Mouse (Mus musculus) B cell, adult 62 days (primary cell): Measurements from ENCODE around the gene Slk. TPM values are rescaled to one million over a fixed set of nuclear protein-coding genes. Genes with fewer than 3 reads are reported as not detected.

Experiments
- total RNA-seq: library from RNA; stranded (reverse); gene quantifications from 4 replicates; pipeline ENCODE4 v1.2.4, GENCODE M21; 2023

Gene Slk
- total RNA-seq, result 37.0 to 43.6 TPM (median 41.2 TPM) in 4 replicates

GRCm38 (mm10) chr19:47579225-47579787 lies at the start of gene Slk:
Gene Slk (plus strand): TSS chr19:47579678.

GRCm38 (mm10) chr19:47537300-47537792 lies 42.1 kb upstream of the Slk start, which contains the start of gene Stn1:
Gene Stn1 (minus strand): TSS chr19:47537507.

GRCm38 (mm10) chr19:47691994-47692393 lies 112.5 kb downstream of the Slk start, which contains the start of gene Col17a1:
Gene Col17a1 (minus strand): TSS chr19:47692094.

Other genes starting within 250 kb of the Slk start
- gene Sh3pxd2a, start 115.3 kb upstream of the Slk start, total RNA-seq, result 80.2 to 91.0 TPM (median 85.4 TPM) in 4 replicates
- 16.9 to 20.4 TPM (median 17.4 TPM) in 4 replicates for gene Stn1, start 42.2 kb upstream of the Slk start, total RNA-seq
- 0.09 TPM in 1 of 4 replicates, not detected in the others for gene Col17a1, start 112.4 kb downstream of the Slk start, total RNA-seq
- 97.7 to 107 TPM (median 99.9 TPM) in 4 replicates for gene Sfr1, start 152.0 kb downstream of the Slk start, total RNA-seq